8 mouse cellular contexts compared by ENCODE assay signal in the genomic region with DNA sequence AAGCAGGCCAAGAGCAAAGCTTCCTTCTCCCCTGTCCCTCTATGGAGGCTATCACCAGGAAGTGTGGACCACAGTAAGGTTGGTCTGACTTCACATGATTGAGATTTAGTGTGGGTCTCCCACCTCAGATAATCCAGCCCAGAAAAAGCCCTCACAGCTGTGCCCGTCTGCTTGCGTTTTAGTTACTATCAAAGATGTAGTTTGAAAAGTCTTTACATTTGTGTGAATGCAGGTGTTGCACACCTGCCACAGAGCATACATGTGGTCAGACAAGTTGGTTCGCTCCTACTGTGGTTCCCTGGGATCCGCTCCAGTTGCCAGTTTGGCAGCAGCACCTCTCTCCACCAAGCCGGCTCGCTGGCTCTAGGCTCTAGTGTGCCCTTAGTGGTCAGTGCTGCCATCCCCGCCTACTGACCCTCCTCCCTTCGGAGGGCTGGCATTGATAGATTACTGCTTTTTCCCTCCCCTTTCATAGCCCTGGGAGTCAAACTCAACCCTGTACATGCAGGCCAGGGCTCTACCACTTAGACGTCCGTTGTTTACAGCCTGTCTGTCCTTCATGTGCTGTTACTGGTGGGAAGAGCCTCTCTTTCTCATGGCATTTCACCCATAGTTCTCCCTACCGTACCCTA. TPM values are rescaled to one million over a fixed set of nuclear protein-coding genes. Genes with fewer than 3 reads are reported as not detected.
DNase-seq lines count a peak whose midpoint lies in the region.

No protein-coding gene starts in this region.

- peak; percentile 26 for DNase-seq in gastrocnemius, postnatal 10 days
- no peak for DNase-seq in gastrocnemius, postnatal 4 days (ENCODE audit: low spot score in 2 of 2)
- DNase-seq in adrenal gland, postnatal 36 days: peak; percentile 77 to 80
- DNase-seq in kidney, adult 8-10 months: peak; percentile 71 to 87
- DNase-seq in lung, postnatal 14 days: peak; percentile 29
- no peak for DNase-seq in layer of hippocampus, postnatal 14 days (ENCODE audit: low spot score in 2 of 2)
- no peak for DNase-seq in frontal cortex, adult 2 months (ENCODE audit: extremely low spot score in 1 of 2, low spot score in 1 of 2)
- no peak for DNase-seq in frontal cortex, postnatal 36 days (ENCODE audit: low spot score in 2 of 2)

RNA-seq across cellular contexts. Expression of a gene that starts 25.4 kb away (rescaled TPM):
- total RNA-seq in gastrocnemius, postnatal 10 days (2021): 10 to 100 TPM; 17.1 to 25.7 TPM
- 10 to 100 TPM; 26.1 to 28.8 TPM for total RNA-seq in gastrocnemius, postnatal 4 days (2021)
- total RNA-seq in adrenal gland, postnatal 36 days (2021): 10 to 100 TPM; 27.3 to 32.2 TPM
- total RNA-seq in layer of hippocampus, postnatal 14 days (2021): 10 to 100 TPM; 36.6 to 41.4 TPM
- 16.3 and 16.6 TPM in 2 replicates for polyA plus RNA-seq in frontal cortex, adult 2 months (2012; rRNA removed)

Comparison
In these comparisons a context has a peak if more than half of its experiments do, and no peak if none do; other contexts are left out.
1. DNase-seq: peak in gastrocnemius, postnatal 10 days (single experiment), adrenal gland, postnatal 36 days (2 of 2), kidney, adult 8-10 months (2 of 2) and lung, postnatal 14 days (single experiment); none in gastrocnemius, postnatal 4 days (0 of 2), layer of hippocampus, postnatal 14 days (0 of 2), frontal cortex, adult 2 months (0 of 2) and frontal cortex, postnatal 36 days (0 of 2).